Mouse (Mus musculus) natural killer cell, adult 2 months (primary cell): ENCODE results near the gene Zmat3.
A peak's percentile ranks its signal among the peaks of the same experiment; 100 is the strongest.

Experiments
- DNase-seq, 2 experiments: peaks; one replicate each; pipeline ENCODE4 v3.0.0; 2022; ENCODE audit warnings: low spot score in 2 of 2

The Zmat3 gene

DNA sequence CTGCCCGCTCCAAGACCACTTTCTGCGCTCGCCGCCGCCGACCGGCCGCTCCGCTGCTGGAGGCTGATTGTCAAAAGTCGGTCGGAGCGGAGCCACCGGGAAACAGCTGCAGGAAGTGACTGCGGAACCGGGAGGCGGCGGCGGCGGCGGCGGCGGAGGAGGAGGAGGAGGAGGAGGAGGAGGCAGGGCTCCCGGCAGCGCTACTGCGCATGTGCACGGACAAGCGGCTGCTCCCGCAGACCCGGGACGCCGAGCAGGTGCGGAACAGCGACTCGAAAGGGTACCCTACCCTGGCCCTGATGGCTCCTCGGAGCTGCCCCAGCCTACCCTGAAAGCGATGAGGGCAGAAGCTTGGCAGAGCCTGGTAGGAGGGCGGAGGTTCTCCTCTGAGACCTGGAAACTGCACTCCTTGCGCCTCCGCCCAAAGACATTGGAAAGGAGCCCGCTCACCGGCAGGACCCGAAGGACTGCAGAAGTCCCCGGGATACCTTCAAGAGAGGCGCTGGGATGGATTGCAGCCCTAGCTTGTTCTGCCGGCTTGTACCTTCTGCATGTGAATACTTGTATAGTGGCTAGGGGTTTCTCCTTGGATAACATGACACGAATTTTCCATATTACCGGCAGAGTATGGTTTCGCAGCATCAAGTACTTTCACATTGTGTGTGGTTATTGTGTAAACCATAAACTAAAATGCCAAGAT is at the start of gene Zmat3:
Gene Zmat3 (minus strand): TSS at position 469 of the 700 bp plus-strand sequence.
- peak; percentile 54 to 64 for DNase-seq

DNA sequence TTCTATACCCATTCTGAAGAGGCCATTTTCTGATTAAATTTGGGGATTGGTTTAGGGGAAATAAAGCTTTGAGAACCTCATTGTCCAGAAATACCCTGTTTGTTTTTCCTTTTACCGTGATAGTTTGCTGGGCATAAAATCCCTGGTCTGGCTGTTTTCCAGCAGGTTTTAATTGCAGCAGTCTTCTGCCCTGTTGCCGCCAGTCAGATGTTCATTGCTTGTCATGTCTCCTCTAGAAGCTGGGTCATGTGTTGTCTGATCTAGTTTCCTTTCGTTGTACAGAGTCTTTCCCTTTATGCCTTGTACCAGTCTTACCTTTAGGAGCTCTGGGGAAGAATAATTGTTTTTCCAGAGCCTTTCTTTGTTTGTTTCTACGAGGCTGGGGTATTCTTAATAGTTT is 48.6 kb upstream of the Zmat3 start:
- DNase-seq: no peak

DNA sequence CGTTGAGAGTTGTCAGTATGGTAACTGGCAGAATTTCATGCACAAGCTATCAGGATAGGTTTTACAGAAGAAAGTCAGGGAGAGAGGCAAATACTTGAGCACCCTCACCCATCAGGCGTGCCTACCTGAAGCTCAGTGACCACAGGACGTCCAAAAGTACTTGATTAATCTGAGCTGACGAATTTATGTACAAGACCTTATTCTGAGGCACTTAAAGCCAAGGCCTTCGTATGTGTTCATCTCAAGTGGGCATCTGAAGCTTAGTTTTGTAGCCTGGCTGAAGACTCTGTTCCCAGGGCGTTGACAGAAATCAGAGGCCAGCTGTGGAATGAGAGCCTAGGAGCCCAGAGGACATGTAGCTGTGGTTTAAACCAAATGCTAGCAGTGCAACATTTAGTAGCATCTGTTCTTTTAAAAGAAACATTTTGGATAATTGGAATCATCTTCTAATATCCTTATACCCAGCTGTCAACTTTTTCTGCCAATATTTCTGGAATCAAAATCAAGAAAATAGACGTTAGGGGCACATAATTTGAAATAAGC is 46.8 kb upstream of the Zmat3 start:
- no peak for DNase-seq

DNA sequence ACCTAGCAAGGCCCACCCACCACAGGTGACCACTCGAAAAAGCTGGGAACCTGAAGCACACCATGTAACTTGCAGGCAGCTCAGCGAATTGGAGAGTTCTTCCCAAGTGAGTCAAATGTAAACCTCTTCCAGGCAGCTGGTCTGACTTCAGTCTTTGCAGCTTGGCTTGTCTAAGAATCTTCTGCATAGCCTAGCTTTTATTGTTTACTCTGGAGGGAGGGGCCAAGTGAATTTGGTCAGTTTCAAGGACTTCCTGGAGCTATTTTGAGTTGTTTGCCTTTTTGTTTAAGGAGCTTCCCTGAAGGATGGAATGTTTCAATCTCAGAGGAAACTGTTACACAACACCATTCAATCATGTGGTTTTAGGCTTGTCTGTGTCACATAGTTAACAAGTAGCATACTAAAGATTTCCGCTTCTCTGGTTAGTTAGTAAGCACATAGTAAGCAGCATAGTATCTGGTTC is 43.0 kb upstream of the Zmat3 start:
- DNase-seq: no peak

DNA sequence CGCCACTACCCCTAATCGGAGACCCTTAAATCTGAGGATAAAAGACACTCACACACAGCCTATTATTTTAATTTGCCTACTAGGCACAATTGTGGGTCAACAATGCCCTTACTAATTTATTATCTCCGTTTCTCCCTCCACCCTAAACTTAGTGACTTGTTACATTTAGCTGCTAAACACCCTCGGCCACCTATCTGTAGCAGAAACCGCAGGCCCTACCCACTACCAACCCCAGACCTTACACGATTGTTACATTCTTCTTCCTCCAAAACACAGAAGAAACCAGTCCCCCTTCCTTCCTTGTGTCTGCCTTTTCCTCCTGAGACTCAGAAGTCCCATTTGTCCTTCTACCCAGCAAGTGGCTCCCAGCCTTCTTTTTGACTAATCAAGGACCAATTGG is 41.0 kb upstream of the Zmat3 start:
- DNase-seq: no peak

DNA sequence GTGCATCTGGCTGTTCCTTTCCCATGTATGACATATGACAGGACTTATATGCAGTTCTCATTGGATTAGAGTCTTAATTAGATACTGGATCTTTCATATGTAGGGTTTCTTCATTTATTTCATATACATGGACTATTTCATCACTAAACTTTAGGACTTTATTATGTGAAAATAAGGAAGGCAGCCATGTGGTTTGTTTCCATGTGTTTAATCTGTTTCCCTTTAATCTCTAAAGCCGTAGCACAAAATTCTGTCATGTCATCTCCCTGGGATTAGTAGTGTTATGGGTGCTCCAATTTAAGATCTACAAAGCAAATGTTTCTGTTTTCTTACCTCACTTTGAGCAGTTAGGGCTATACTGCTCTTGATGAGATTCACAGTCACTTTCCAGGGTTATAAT is 39.9 kb upstream of the Zmat3 start:
- DNase-seq: no peak

DNA sequence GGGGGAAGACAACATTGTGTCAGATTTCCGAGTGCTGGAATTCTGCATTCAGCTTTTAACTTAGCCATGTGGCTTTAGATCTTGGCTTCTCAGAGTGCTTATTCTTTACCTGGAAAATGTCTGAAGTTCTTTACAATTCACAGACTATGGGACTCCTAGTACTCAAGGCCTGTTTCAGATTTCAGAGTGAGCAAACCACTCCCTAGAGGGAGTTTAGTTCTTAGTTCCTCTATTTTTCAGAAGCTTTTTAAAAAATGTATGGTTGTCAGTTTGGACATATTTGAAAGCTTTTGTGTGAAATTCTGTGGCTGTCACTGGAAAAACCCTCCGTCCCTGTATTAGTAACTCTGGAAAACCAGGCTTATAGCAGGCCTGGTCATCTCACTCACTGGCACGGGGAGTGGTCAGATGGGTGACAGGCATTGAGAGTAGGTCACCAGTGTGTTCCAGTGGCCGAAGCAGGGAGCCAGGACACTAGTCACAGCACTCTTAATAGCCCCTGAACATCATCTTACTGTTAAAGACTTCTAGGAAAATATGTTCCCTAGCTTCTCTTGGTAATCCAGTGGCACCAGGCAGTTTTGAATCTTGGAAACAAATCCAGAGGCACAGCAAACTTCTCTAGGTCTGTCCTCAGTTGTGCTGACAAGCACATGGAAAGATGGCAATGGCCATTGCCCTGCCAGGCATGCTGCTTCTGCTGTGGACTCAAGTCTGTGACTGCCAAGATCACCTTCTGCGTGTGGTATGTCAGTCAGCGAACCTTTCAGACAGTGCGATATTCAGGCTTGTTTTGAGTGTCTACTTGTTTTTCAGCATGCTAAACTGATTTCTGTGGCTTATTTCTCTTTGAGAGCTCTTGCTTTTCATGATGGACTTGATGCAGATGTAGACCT is 37.4 kb upstream of the Zmat3 start:
- no peak for DNase-seq

DNA sequence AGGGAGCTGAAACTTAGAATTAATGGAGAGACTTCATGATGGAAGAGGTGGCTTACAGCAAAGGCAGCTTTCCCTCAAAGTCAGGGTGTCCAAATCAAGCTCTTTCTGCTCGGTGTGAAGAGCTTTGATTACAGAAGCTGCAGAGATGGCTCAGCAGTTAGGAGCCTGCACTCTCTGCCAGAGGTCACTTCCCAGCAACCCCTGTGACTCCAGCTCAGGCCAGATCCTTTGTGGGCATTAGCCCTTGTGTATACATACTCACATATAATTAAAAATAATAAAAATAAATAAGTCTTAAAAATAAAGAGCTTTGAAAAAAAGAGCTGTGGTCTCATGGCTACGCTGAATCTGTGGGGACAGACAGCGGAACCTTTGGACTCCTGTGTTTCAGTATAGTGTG is 35.8 kb upstream of the Zmat3 start:
- no peak for DNase-seq

DNA sequence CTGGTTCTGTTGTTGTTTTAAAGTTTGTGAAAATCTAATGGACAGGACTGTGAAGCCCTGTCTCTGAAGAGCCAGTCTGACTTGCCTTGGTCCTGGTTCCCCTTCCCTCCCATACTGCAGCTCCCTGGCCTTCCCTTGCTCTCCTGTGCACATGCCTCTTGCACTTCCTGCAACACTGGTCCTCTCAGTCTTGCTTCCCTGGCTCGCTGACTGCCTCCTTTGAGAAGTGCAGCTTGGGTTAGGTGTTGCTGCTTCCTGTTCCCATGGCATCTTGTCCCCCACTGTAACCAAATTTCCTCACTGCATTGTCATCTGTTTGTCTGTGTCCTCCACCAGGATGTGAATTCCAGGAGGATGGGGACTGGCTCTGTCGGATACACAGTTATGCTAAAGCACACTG is 34.1 kb upstream of the Zmat3 start:
- no peak for DNase-seq

DNA sequence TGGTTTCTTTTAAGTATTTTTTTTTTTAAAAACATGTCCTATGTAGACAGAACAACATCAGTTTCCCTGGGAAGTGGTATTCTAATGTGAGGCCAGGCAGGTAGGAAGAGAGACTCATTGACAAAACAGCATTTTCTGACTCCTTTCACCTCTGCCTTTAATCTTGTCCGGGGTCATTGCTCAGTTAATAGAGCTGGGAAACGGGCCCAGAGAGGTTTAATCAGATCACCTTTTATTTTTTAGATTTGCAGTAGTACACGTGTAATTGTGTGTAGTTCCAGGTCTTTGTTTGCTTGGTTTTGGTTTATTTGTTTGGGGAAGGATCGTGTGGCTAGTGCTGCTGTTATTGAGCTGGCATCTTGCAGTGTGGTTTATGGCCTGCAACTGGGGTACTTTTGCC is 33.6 kb upstream of the Zmat3 start:
- no peak for DNase-seq

DNA sequence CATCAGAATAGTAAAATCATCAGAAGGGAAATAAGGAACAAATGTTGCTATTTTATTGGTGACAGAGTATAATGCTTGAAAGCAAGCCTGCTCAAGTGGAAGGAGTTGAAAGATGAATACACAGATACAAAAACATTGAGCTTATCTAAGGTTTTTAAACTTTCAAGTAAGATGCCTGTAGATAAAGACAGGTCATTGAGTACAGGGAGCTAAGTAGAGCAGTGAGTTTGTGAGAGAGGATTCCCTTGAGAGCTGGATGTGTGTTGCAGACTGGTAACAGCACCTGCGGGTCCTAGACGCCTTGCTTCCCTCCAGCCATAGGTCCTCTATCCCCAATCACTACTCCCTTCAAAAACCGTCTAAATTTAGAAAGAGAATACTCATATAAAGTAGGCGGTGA is 32.8 kb upstream of the Zmat3 start:
- DNase-seq: no peak

DNA sequence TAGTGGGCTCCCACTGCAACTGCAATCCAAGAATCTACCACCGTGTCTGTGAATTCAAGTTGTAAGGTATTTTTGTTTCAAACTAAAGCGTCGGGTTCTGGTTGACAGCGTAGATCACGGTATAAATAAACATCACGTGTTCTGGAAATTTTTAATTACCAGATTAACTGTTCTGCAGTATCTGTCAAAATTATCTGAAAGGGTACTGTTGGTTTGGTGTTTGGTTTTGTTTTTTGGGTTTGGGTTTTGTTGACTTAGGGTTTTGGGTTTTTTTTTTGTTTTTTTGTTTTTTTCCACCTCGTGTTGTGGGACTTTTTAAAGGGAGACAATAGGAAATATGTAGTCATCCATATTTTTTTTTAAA is 32.3 kb upstream of the Zmat3 start:
- no peak for DNase-seq

DNA sequence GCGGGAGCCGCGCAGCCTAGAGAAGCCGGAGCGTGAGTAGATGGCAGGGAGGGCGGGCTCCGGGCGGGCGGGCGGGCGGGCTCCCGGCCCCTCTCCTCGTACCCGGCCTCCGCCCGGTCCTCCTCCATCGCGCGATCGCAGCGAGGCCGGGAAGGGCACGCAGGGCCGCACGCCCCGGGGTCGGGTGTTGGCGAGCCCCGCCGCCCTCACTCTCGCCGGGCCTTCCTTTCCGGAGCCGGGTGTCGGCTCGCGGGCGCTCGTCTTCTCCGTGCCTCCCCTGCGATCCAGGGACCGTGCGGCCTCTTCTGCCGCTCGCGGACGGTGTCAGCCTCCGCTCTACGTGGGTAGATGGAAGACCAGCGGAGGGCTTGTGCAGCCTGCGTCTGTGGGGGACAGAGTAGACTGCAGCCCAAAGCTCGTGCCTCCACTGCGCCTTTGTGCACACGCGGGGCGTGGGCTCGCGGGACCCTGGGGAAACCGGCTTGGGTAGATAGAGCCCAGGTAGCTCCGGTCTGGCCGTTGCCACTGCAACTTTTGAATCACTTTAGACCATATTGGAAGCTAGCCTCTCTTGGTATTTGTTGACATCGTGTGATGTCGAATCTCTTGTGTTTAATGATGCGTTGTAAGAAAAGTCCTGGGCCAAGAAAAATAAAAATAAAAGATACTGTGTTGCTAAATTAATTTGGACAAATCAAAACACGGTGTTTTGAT is 31.8 kb upstream of the Zmat3 start, which contains the start of gene Pik3ca:
Gene Pik3ca (plus strand): TSS at position 211 of the 714 bp plus-strand sequence.
- DNase-seq: peak; percentile 39 to 57

DNA sequence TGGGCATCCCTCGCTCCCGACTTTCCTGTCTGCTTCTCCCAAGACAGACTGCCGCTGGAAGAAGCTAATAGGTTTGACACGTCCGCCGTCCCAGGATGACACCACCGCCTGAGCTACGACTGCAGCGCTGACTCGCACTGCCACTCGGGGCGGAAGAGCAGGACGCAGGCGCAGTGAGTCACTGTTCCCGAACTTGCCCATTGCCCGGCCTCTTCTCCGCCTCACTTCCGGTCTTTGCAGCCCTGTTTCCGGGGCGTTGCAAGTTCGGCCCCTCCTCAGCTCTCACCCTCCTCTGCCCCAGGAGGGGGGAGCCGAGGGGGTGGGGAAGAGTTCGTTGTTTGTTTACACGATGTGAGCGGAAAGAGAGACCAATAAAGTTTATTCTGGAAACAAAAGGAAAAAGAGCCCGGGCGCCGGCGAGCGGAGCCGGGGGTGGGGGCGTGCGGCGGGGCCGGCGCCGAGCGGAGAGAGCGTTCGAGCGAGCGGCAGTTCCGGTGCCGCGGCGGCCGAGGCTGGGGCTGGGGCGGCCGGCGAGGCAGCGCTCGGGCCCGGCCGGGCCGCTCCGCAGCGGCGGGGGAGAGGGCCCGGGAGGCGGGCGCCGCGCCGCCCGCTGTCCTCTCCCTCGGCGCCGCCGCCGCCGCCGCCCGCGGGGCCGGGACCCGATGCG is 31.1 kb upstream of the Zmat3 start:
- peak; percentile 97 for DNase-seq

DNA sequence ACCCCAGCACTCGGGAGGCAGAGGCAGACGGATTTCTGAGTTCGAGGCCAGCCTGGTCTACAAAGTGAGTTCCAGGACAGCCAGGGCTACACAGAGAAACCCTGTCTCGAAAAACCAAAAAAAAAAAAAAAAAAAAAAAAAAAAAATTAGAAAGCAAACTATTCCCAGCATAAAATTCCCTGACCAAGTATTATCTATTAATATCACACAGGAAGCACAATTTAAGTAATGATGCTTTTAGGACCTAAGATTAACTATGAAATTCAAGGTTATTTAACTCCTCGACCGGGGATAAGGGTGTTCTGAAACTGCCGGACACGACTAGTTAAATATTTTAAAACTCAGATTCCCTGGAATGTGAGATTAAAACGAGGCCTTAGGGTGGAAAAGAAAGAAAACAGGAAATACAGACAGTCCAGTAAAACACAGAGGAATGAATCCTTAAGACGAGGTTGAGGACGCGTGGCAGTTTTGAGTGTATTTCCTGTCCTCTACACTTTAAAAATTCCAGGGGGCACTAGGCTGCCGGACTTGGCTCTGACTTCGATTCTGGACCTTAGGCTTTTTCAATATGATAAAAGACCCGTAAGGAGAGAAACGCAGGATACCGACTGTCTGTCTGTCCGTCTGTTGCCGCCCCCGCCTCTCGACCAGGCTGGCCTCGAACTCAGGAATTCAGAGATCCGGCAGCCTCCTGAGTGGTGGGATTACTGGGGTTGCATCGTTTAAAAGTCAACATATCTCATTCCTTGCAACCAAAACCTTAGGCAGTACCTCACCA is 30.1 kb upstream of the Zmat3 start:
- DNase-seq: peak; percentile 38 to 40

DNA sequence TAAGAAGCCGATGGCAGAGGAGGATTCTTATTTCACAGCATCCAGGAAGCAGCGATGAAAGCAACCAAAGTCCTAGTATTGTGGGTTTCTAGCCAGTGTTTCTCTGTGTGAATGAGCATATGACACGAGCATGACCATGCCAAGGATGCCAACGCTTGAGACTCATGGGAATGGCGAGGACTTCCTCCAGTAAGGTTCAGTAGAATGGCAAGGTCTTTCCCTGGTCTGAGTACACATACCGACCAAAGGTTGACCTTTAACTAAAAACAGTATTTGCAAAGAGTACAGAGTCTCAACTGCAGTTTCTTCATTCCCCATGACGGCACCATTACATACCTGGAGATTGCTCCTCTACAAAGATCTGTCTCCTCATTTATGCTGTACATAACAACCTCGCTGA is 28.2 kb upstream of the Zmat3 start:
- no peak for DNase-seq

DNA sequence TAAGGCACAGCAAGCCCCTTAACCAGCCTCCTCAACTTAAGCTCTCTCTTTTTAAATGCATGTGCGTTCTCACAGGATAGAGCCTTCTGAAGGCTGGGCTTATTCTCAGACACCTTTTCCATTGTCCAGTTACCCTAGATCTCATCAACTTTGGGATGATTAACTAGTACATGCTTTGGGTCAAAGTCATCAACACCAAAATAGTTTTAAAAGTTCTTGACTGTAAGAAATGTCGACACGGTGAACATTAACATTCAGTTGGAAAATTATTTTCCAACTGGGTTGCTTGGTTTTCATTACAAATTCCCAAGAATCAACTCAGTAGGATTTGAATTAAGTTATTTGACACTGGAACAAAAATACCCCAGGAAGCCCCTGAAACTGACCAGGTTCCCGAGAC is 27.0 kb upstream of the Zmat3 start:
- DNase-seq: no peak

DNA sequence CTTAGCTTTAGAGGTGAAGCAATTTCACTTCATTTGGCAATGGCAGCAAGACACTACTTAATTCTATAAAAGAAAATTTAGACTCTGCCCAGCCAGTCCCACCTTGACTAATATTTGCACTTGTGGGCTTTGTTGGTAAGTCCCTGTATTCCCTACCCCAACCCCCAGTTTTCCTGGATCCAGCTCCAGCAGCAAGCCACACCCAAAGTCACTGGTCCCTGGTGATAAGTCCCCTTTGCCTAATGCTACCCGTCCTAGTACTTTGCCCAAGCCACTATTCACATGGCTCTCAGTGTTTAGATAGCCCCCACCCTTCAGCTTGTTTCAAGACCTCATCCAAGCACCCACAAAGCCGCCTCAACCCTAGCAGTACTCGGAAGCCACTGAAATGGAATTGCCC is 15.7 kb upstream of the Zmat3 start:
- DNase-seq: no peak

DNA sequence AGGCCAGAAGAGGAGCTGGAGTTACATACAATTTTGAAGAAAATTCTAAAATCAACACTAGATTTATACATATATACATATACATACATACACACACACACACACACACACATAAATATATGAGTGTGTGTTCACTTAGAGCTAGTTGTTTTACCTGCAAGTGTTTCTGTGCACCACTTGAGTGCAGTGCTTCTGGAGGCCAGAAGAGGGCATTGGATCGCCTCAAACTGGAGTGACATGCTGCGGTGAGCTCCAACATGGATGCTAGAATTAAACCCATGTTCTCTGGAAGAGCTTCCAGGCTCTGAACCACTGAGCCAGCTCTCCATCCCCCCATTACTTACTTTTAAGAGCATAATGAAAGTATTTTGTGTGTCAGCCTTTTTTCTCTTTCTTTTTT is 14.1 kb upstream of the Zmat3 start:
- DNase-seq: no peak

DNA sequence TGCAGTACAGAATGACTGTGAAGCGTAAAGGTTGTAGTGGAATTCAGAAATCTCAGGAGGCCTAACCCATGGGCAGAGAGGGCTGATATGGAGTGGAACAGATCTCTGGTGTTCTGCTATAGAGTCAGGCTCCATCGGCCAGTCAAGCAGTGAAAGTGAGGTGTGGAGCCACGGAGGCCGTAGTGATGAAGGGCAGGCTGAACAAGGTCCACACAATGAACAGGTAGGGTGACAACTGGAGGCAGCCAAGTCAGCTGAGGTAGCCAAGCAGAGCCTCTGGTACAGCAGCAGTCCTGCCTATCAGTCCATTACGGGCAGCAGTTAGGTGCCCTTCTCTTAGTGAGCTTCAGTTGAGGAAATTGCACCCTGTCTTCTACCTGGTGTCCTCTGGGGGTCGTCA is 7.4 kb upstream of the Zmat3 start:
- DNase-seq: no peak

DNA sequence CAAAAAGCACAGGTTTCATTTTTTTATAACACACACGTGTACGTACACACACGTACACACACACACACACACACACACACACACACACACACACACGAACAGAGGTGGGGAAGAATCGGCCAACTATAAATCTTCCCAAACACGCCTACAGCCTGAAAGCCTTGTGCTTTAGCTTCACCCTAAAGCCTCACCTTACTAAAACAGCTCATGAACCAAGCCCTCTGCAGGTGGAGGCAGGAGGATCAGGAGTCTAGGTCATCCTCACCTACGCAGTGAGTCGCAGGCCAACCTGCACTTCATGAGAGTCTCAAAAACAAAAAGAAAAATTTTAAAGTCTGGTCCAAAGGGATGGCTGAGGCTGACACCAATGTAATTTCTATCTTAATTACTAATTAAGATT is 6.7 kb upstream of the Zmat3 start:
- no peak for DNase-seq
